Mouse (Mus musculus): ENCODE data around the gene Chrm4.

Chrm4 gene

GRCm38 (mm10) chr2:91944170-91944950, 17.3 kb downstream of the Chrm4 start:
- DNase-seq (ENCODE audit: low spot score in 2 of 2) = peak in 1 of 2 experiments; percentile 69

GRCm38 (mm10) chr2:91945483-91945882, 18.4 kb downstream of the Chrm4 start, which contains the start of gene Gm9821:
TSS of gene Gm9821 (plus strand) at chr2:91945703.
- no peak for DNase-seq (ENCODE audit: low spot score in 2 of 2)

- DNase-seq (ENCODE audit: low spot score in 2 of 2) = no peak
Measured at GRCm38 (mm10) chr2:91946836-91947235, 19.8 kb downstream of the Chrm4 start.

- peak in 1 of 2 experiments; percentile 57 for DNase-seq (ENCODE audit: low spot score in 2 of 2)
Measured at GRCm38 (mm10) chr2:91947397-91948150, 20.5 kb downstream of the Chrm4 start.

GRCm38 (mm10) chr2:91948151-91948509, 21.1 kb downstream of the Chrm4 start:
- DNase-seq (ENCODE audit: low spot score in 2 of 2) = peak in 1 of 2 experiments; percentile 46

GRCm38 (mm10) chr2:91948792-91949241, 21.8 kb downstream of the Chrm4 start:
- no peak for DNase-seq (ENCODE audit: low spot score in 2 of 2)

GRCm38 (mm10) chr2:91949411-91950274, 22.6 kb downstream of the Chrm4 start:
- DNase-seq (ENCODE audit: low spot score in 2 of 2) = peak; percentile 60 to 68

GRCm38 (mm10) chr2:91950275-91951085, 23.4 kb downstream of the Chrm4 start:
- DNase-seq (ENCODE audit: low spot score in 2 of 2) = peak; percentile 56 to 74

- peak; percentile 85 to 90 for DNase-seq (ENCODE audit: low spot score in 2 of 2)
Measured at GRCm38 (mm10) chr2:91953825-91954224, 26.8 kb downstream of the Chrm4 start.

GRCm38 (mm10) chr2:91955121-91955591, 28.1 kb downstream of the Chrm4 start:
- no peak for DNase-seq (ENCODE audit: low spot score in 2 of 2)

GRCm38 (mm10) chr2:91955875-91956274, 28.8 kb downstream of the Chrm4 start:
- no peak for DNase-seq (ENCODE audit: low spot score in 2 of 2)

GRCm38 (mm10) chr2:91957096-91957495, 30.0 kb downstream of the Chrm4 start:
- DNase-seq (ENCODE audit: low spot score in 2 of 2) = no peak

- DNase-seq (ENCODE audit: low spot score in 2 of 2) = no peak
Measured at GRCm38 (mm10) chr2:91958049-91958448, 31.0 kb downstream of the Chrm4 start.

- DNase-seq (ENCODE audit: low spot score in 2 of 2) = no peak
Measured at GRCm38 (mm10) chr2:91958701-91959457, 31.8 kb downstream of the Chrm4 start.

- DNase-seq (ENCODE audit: low spot score in 2 of 2) = no peak
Measured at GRCm38 (mm10) chr2:91959544-91960410, 32.7 kb downstream of the Chrm4 start.

GRCm38 (mm10) chr2:91960459-91960858, 33.4 kb downstream of the Chrm4 start:
- DNase-seq (ENCODE audit: low spot score in 2 of 2) = no peak

GRCm38 (mm10) chr2:91961901-91962761, 35.1 kb downstream of the Chrm4 start:
- DNase-seq (ENCODE audit: low spot score in 2 of 2) = no peak

GRCm38 (mm10) chr2:91962864-91963401, 35.9 kb downstream of the Chrm4 start:
- DNase-seq (ENCODE audit: low spot score in 2 of 2) = no peak
